Mouse (Mus musculus): Measurements from ENCODE around the gene Gm6657. TPM values are rescaled to one million over a fixed set of nuclear protein-coding genes. Genes with fewer than 3 reads are reported as not detected.

Gm6657 gene
- polyA plus RNA-seq, 1 experiment from 2014 or later = not detected

- no peak overlapping the region for H3K4me3 ChIP-seq (ENCODE audit: low read depth, low read length)
- no peak for ATAC-seq
- H3K27ac ChIP-seq (ENCODE audit: low read length) = no peak overlapping the region
- no peaks in the 10 kb centered on the region for H3K27me3 ChIP-seq (replicated peaks; ENCODE audit: insufficient read depth, low read length)
- no peaks in the 10 kb centered on the region for H3K36me3 ChIP-seq (ENCODE audit: insufficient read depth, low read length)
- H3K9ac ChIP-seq (replicated peaks; ENCODE audit: low read depth) = no peak overlapping the region
- 28% methylated on average over 2 of the region's 2 CpGs for WGBS
- no peaks in the 10 kb centered on the region for H3K4me1 ChIP-seq (ENCODE audit: insufficient read depth, low read depth, low read length)
- H3K4me2 ChIP-seq (replicated peaks; ENCODE audit: low read depth, low read length) = no peak overlapping the region
- DNase-seq (ENCODE audit: low spot score) = no peak
- H3K9me3 ChIP-seq (ENCODE audit: low read length) = no peaks in the 10 kb centered on the region
- TF ChIP-seq EP300 (IDR thresholded peaks at IDR 0.05) = no peak
- TF ChIP-seq CTCF (IDR thresholded peaks at IDR 0.05) = no peak
Measured at GRCm38 (mm10) chr12:78195368-78195767, 1.3 kb downstream of the Gm6657 start.

- H3K4me2 ChIP-seq (replicated peaks; ENCODE audit: low read depth, low read length) = no peak overlapping the region
- no peak overlapping the region for H3K9ac ChIP-seq (replicated peaks; ENCODE audit: low read depth)
- DNase-seq (ENCODE audit: low spot score) (no peak), ATAC-seq (no peak)
- TF ChIP-seq CTCF (IDR thresholded peaks at IDR 0.05) (no peak), EP300 (IDR thresholded peaks at IDR 0.05) (no peak)
- no peak overlapping the region for H3K4me3 ChIP-seq (ENCODE audit: low read depth, low read length)
- H3K9me3 ChIP-seq (ENCODE audit: low read length) = no peaks in the 10 kb centered on the region
- H3K36me3 ChIP-seq (ENCODE audit: insufficient read depth, low read length) = no peaks in the 10 kb centered on the region
- no peaks in the 10 kb centered on the region for H3K27me3 ChIP-seq (replicated peaks; ENCODE audit: insufficient read depth, low read length)
- 68% methylated on average over 5 of the region's 5 CpGs for WGBS
- H3K4me1 ChIP-seq (ENCODE audit: insufficient read depth, low read depth, low read length) = no peaks in the 10 kb centered on the region
- H3K27ac ChIP-seq (ENCODE audit: low read length) = no peak overlapping the region
Measured at GRCm38 (mm10) chr12:78203646-78204045, 9.6 kb downstream of the Gm6657 start.

- no peaks in the 10 kb centered on the region for H3K9me3 ChIP-seq (ENCODE audit: low read length)
- peak; percentile 92 for DNase-seq (ENCODE audit: low spot score)
- TF ChIP-seq EP300 (IDR thresholded peaks at IDR 0.05) = peak; percentile 70
- peak; percentile 87 for TF ChIP-seq CTCF (IDR thresholded peaks at IDR 0.05)
- ATAC-seq = peak; percentile 97
- H3K36me3 ChIP-seq (ENCODE audit: insufficient read depth, low read length) = no peaks in the 10 kb centered on the region
- no peak overlapping the region for H3K9ac ChIP-seq (replicated peaks; ENCODE audit: low read depth)
- peak overlapping the region; percentile 28 for H3K4me3 ChIP-seq (ENCODE audit: low read depth, low read length)
- H3K27me3 ChIP-seq (replicated peaks; ENCODE audit: insufficient read depth, low read length) = no peaks in the 10 kb centered on the region
- H3K27ac ChIP-seq (ENCODE audit: low read length) = peak overlapping the region; percentile 52; the same call in 1 of the 2 replicates
- no peaks in the 10 kb centered on the region for H3K4me1 ChIP-seq (ENCODE audit: insufficient read depth, low read depth, low read length)
- peak overlapping the region; percentile 44 for H3K4me2 ChIP-seq (replicated peaks; ENCODE audit: low read depth, low read length)
- WGBS = 7% methylated on average over 5 of the region's 5 CpGs
Measured at GRCm38 (mm10) chr12:78205915-78206570, 12.0 kb downstream of the Gm6657 start.

GRCm38 (mm10) chr12:78206571-78206960 is 12.5 kb downstream of the Gm6657 start:
- Histone ChIP-seq H3K9ac (replicated peaks; ENCODE audit: low read depth) (no peak overlapping the region), H3K27me3 (replicated peaks; ENCODE audit: insufficient read depth, low read length) (no peaks in the 10 kb centered on the region), H3K27ac (ENCODE audit: low read length) (peak overlapping the region; percentile 52; the same call in 1 of the 2 replicates), H3K4me2 (replicated peaks; ENCODE audit: low read depth, low read length) (peak overlapping the region; percentile 44), H3K36me3 (ENCODE audit: insufficient read depth, low read length) (no peaks in the 10 kb centered on the region), H3K4me1 (ENCODE audit: insufficient read depth, low read depth, low read length) (no peaks in the 10 kb centered on the region), H3K4me3 (ENCODE audit: low read depth, low read length) (peak overlapping the region; percentile 28; the same call in 1 of the 2 replicates), H3K9me3 (ENCODE audit: low read length) (no peaks in the 10 kb centered on the region)
- 46% methylated on average over 4 of the region's 4 CpGs for WGBS
- ATAC-seq = 0 out of 2 replicates have a peak, but pooled peaks have one; percentile 16
- peak; percentile 15 for DNase-seq (ENCODE audit: low spot score)
- no peak for TF ChIP-seq EP300 (IDR thresholded peaks at IDR 0.05)
- no peak for TF ChIP-seq CTCF (IDR thresholded peaks at IDR 0.05)

- WGBS = 83% methylated on average over 2 of the region's 2 CpGs
- no peak for ATAC-seq
- no peak overlapping the region for H3K27ac ChIP-seq (ENCODE audit: low read length)
- no peak overlapping the region for H3K4me3 ChIP-seq (ENCODE audit: low read depth, low read length)
- no peaks in the 10 kb centered on the region for H3K27me3 ChIP-seq (replicated peaks; ENCODE audit: insufficient read depth, low read length)
- H3K9me3 ChIP-seq (ENCODE audit: low read length) = no peaks in the 10 kb centered on the region
- no peak overlapping the region for H3K9ac ChIP-seq (replicated peaks; ENCODE audit: low read depth)
- H3K36me3 ChIP-seq (ENCODE audit: insufficient read depth, low read length) = no peaks in the 10 kb centered on the region
- no peak for DNase-seq (ENCODE audit: low spot score)
- no peak for TF ChIP-seq CTCF (IDR thresholded peaks at IDR 0.05)
- no peak overlapping the region for H3K4me2 ChIP-seq (replicated peaks; ENCODE audit: low read depth, low read length)
- H3K4me1 ChIP-seq (ENCODE audit: insufficient read depth, low read depth, low read length) = no peaks in the 10 kb centered on the region
Measured at GRCm38 (mm10) chr12:78209856-78210255, 15.8 kb downstream of the Gm6657 start.

GRCm38 (mm10) chr12:78215490-78215889 is 21.4 kb downstream of the Gm6657 start:
- Histone ChIP-seq H3K27me3 (replicated peaks; ENCODE audit: insufficient read depth, low read length) (no peaks in the 10 kb centered on the region), H3K4me1 (ENCODE audit: insufficient read depth, low read depth, low read length) (no peaks in the 10 kb centered on the region), H3K36me3 (ENCODE audit: insufficient read depth, low read length) (no peaks in the 10 kb centered on the region), H3K4me3 (ENCODE audit: low read depth, low read length) (no peak overlapping the region), H3K4me2 (replicated peaks; ENCODE audit: low read depth, low read length) (no peak overlapping the region), H3K9me3 (ENCODE audit: low read length) (no peaks in the 10 kb centered on the region), H3K9ac (replicated peaks; ENCODE audit: low read depth) (no peak overlapping the region), H3K27ac (ENCODE audit: low read length) (no peak overlapping the region)
- TF ChIP-seq EP300 (IDR thresholded peaks at IDR 0.05) (no peak), CTCF (IDR thresholded peaks at IDR 0.05) (no peak)
- WGBS = 64% methylated on average over 6 of the region's 6 CpGs
- no peak for ATAC-seq
- DNase-seq (ENCODE audit: low spot score) = no peak

Data from lung, postnatal 0 days (tissue).